In the genomic region with DNA sequence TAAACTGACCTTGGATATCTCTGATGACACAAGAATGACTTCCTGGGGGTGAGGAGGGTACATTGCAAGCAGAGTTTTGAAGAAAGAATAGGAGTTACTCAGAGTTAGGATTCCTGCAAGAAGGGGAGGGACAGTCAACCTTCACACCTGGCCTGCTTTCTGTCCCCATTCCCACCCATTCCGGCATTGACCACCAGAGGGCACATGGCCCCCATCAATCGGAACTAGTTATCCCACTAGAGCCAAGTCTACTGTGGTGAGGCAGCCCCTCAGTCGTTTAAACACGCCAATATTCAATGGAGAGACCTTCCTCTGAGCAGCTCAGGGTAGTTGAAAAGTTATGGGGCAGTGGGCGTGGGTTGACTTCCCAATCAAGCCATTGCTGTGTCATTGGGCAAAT, we compare ENCODE assay signal across 8 mouse cellular contexts. TPM values are rescaled to one million over a fixed set of nuclear protein-coding genes. Genes with fewer than 3 reads are reported as not detected.
DNase-seq lines count a peak whose midpoint lies in the region; ATAC-seq lines count a peak whose summit lies in the region.

No protein-coding gene starts in this region.

- no peak overlapping the region for H3K9ac ChIP-seq in heart, embryonic 15.5 days

- no peak overlapping the region for H3K27ac ChIP-seq in embryonic facial prominence, embryonic 10.5 days (replicated peaks)
- no peak overlapping the region for H3K27ac ChIP-seq in heart, embryonic 15.5 days

- H3K4me3 ChIP-seq in embryonic facial prominence, embryonic 10.5 days = peak overlapping the region; percentile 79; the same call in 1 of the 2 replicates
- H3K4me3 ChIP-seq in heart, embryonic 15.5 days = no peak overlapping the region

- peaks cover 19% of the 10 kb centered on the region for H3K36me3 ChIP-seq in embryonic facial prominence, embryonic 10.5 days (replicated peaks)
- H3K36me3 ChIP-seq in heart, embryonic 15.5 days = no peaks in the 10 kb centered on the region

- WGBS in embryonic facial prominence, embryonic 10.5 days = 2% methylated on average over 5 of the region's 5 CpGs
- 2% methylated on average over 5 of the region's 5 CpGs for WGBS in heart, embryonic 15.5 days

- peak; percentile 54 for DNase-seq in CD4-positive helper T cell, adult 2 months (ENCODE audit: low read depth, low spot score)
- peak; percentile 63 for DNase-seq in adipocyte (ENCODE audit: low spot score)
- peak; percentile 89 for DNase-seq in embryonic facial prominence, embryonic 10.5 days (ENCODE audit: low spot score)
- DNase-seq in layer of hippocampus, postnatal 14 days (ENCODE audit: low spot score in 2 of 2) = peak; percentile 78 to 81
- peak; percentile 76 to 86 for DNase-seq in lung, postnatal 4 days
- peak; percentile 57 for DNase-seq in retina, postnatal 7 days (ENCODE audit: low read depth, low spot score)
- peak; percentile 63 for DNase-seq in urinary bladder, postnatal 25 days (ENCODE audit: low spot score)

- peaks cover 7% of the 10 kb centered on the region; the same call in 1 of the 2 replicates for H3K9me3 ChIP-seq in embryonic facial prominence, embryonic 10.5 days
- H3K9me3 ChIP-seq in heart, embryonic 15.5 days (replicated peaks) = no peaks in the 10 kb centered on the region

- H3K27me3 ChIP-seq in embryonic facial prominence, embryonic 10.5 days (replicated peaks; ENCODE audit: low read depth, poor library complexity, severe bottlenecking) = 0 out of 2 replicates have a peak, but pooled peaks cover 7% of the 10 kb centered on the region
- H3K27me3 ChIP-seq in heart, embryonic 15.5 days = no peaks in the 10 kb centered on the region

- no peak for ATAC-seq in heart, embryonic 15.5 days (replicated peaks; ENCODE audit: insufficient number of reproducible peaks, insufficient read depth, low FRiP score, low read depth)

- H3K4me2 ChIP-seq in heart, embryonic 15.5 days = peak overlapping the region; percentile 66; the same call in 1 of the 2 replicates

- peaks cover 49% of the 10 kb centered on the region for H3K4me1 ChIP-seq in embryonic facial prominence, embryonic 10.5 days
- H3K4me1 ChIP-seq in heart, embryonic 15.5 days (replicated peaks) = peaks cover 40% of the 10 kb centered on the region

RNA-seq across cellular contexts. Expression of gene Rnf126, which starts 1.6 kb away (rescaled TPM):
- 125 and 126 TPM in 2 replicates for polyA plus RNA-seq in embryonic facial prominence, embryonic 10.5 days (2016; fragmentation: Nextera tagmentation; extraction: Ambion mirVana)
- polyA plus RNA-seq in heart, embryonic 15.5 days (2015; fragmentation: Nextera tagmentation; extraction: Ambion mirVana) = 54.0 and 65.5 TPM in 2 replicates
- total RNA-seq in layer of hippocampus, postnatal 14 days (2021) = 10 to 100 TPM; 86.1 to 90.5 TPM

RNA-seq across cellular contexts. Expression of gene Fstl3, which starts 8.7 kb away (rescaled TPM):
- 1.9 and 2.2 TPM in 2 replicates for polyA plus RNA-seq in embryonic facial prominence, embryonic 10.5 days (2016; fragmentation: Nextera tagmentation; extraction: Ambion mirVana)
- polyA plus RNA-seq in heart, embryonic 15.5 days (2015; fragmentation: Nextera tagmentation; extraction: Ambion mirVana) = 29.0 and 30.9 TPM in 2 replicates
- 1 to 10 TPM; 1.2 to 2.4 TPM for total RNA-seq in layer of hippocampus, postnatal 14 days (2021)

RNA-seq across cellular contexts. Expression of gene Fgf22, which starts 13.5 kb away (rescaled TPM):
- polyA plus RNA-seq in embryonic facial prominence, embryonic 10.5 days (2016; fragmentation: Nextera tagmentation; extraction: Ambion mirVana) = 0.46 TPM in 1 of 2 replicates, not detected in the other
- 0.06 and 0.16 TPM in 2 replicates for polyA plus RNA-seq in heart, embryonic 15.5 days (2015; fragmentation: Nextera tagmentation; extraction: Ambion mirVana)
- 1 to 10 TPM in 1 of 2 experiments, under 1 TPM in 1; 0.88 to 1.7 TPM for total RNA-seq in layer of hippocampus, postnatal 14 days (2021)

RNA-seq across cellular contexts. Expression of gene Polrmt, which starts 22.0 kb away (rescaled TPM):
- polyA plus RNA-seq in embryonic facial prominence, embryonic 10.5 days (2016; fragmentation: Nextera tagmentation; extraction: Ambion mirVana) = 52.8 and 54.3 TPM in 2 replicates
- 30.0 and 36.5 TPM in 2 replicates for polyA plus RNA-seq in heart, embryonic 15.5 days (2015; fragmentation: Nextera tagmentation; extraction: Ambion mirVana)
- 10 to 100 TPM; 45.3 to 49.0 TPM for total RNA-seq in layer of hippocampus, postnatal 14 days (2021)

RNA-seq across cellular contexts. Expression of gene Prss57, which starts 22.4 kb away (rescaled TPM):
- 0.05 TPM in 1 of 2 replicates, not detected in the other for polyA plus RNA-seq in embryonic facial prominence, embryonic 10.5 days (2016; fragmentation: Nextera tagmentation; extraction: Ambion mirVana)
- 0.49 and 5.1 TPM in 2 replicates for polyA plus RNA-seq in heart, embryonic 15.5 days (2015; fragmentation: Nextera tagmentation; extraction: Ambion mirVana)
- total RNA-seq in layer of hippocampus, postnatal 14 days (2021) = under 1 TPM in 1 of 2 experiments, not detected in 1; 0.16 TPM
